Mouse (Mus musculus) hematopoietic stem cell, adult 5-6 weeks (primary cell): Measurements from ENCODE around the gene Ifrd2. TPM values are rescaled to one million over a fixed set of nuclear protein-coding genes. Genes with fewer than 3 reads are reported as not detected.

Experiments used
- ATAC-seq, 2 experiments: fragments of 125-278 bp in 1 of 2; replicated peaks in 1 of 2; 2 replicates each; pipeline ENCODE4 v1.8.0; 2016 to 2017; ENCODE audit warnings: inconsistent platforms in 2 of 2, mild to moderate bottlenecking in 2 of 2, moderate number of reproducible peaks in 2 of 2, low read depth in 1 of 2, moderate TSS enrichment in 1 of 2; ENCODE audit not compliant: low FRiP score in 2 of 2, poor library complexity in 2 of 2, severe bottlenecking in 2 of 2, insufficient read depth in 1 of 2, low TSS enrichment in 1 of 2
- total RNA-seq: library from RNA; stranded (forward); fragments of 172-1452, 232-1000 nt; gene quantifications from 2 replicates; pipeline ENCODE4 v1.2.3, GENCODE M21; 2017

Gene Ifrd2
- total RNA-seq, 1 experiment from 2014 or later = 49.8 TPM

DNA sequence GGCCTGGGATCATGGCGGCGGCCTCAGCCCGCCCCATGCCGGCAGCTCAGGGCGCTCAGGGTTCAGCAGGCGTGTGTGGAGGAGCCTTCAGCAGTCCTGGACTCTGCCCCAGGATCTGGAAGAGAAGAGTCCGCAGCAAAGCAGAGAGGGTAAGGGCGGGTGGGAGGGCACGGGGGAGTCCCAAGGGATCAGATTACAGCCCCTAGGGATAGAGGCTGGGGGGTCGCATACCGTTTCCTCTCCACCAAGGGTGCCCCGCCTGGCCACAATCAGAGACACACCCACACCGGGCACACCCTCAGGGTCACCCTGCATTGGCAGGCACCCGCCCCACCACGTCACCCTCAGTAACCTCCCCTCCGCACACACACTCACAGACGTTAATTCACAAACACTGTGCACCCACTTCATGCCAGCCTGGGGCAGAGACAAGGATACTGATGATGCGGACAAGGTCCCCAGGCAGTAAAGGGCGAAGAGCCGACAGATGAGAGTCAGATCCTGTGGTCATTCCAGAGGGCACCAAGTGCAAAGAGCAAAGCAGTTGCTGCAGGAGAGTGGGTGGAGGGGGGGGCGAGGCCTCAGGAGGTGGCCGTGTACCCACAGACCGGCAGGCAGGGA is 17.7 kb downstream of the Ifrd2 start:
- ATAC-seq = no peak

DNA sequence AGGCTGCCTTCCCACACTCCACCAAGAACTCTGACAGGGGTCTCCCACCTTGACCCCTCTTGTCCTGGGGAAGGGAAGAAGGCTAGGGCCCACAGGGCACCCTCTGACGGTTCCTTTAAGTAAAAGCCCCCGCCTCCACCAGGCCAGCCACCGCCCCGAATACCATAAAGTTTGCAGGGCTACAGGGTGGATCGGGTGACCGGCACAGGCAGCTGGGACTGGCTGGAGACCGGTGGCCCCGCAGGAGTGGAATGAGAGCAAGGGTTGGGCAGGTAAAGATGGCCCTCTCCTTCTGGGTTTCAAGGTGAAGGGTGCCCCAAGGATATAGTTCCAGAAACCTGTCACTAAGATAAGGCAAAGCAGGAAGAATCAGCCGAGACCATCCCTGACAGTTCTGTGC is 19.1 kb downstream of the Ifrd2 start:
- no peak for ATAC-seq

DNA sequence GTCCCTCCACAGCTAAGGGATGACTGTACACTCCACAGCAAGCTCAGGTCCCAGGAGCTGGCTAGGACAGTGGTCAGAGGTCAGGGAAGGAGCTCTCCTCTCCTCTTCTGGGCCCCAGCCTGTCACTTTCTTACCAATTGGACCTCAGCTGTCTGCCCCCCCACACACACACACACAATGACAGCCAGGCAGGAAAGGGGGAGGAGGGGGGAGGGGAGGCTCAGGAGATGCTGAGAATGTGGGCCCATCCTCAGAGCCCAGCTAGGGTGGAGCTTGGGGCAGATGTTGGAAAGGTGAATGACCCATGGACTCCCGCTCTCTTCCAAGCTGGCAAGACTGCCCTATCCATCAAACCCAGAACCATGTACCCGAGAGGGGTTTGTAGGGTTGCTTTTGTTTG is 19.6 kb downstream of the Ifrd2 start:
- ATAC-seq = no peak

DNA sequence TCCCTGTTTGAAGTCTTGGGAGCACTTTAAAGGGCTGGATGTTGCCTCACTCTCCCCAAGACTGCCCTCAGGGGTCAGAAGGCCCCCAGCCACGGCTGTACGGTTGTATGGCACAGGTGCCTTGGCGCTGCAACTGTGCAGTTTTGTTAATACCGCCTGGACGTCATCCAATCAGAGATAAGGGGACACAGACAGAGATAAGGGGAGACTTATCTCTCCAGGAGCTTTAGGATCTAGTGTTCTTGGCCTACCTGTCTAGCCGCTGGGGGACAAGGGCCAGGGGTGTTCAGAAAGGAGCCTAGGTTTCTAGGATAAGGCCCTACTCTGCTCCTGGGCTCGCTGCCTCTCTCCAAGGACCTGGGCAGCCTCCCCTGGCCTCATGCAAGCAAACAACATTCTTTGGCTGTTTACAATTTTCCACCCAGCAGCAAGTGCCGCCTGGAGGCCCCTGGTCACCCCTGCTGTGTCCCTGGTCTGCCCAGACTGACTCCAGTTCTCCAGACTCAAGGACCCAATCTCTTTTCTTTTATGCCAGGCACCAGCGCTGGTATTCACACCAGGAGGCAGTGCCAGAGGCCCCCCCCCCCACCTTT is 20.3 kb downstream of the Ifrd2 start:
- ATAC-seq = no peak

DNA sequence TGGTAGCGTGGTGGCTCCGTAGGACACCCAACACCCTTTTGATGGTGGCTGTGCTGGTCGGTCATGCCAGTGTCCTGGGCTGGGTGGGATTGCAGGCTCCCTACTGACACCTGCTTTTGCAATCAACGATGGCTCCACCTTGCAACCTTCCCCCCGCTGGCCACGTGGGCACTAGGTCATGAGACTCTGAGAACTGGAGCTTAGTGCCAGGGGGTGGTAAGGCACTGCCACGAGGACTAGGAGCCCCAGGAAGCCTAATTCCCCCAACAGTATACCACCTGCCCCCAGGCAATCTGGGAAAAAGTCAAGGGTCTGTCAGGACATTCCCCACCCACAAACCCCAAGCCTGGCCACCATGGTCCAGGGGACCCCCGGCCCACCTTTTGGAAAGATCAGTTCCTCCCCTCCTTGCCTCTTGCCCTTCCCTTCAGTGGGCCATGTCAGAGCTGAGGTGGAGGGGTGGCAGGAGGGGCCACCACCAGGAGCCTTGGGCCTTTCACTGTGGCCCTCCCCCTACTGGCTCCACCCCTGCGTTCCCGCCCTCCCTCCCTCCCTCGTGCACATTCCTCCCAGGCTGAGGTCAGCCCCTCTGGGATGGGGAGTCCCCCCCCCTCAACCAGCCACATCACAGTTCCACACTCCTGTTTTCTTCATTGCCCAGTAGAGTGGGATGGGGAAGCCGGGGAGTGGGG is 21.4 kb downstream of the Ifrd2 start, which contains the start of gene Sema3b:
TSS of gene Sema3b (minus strand) at position 489 of the 692 bp plus-strand sequence.
- ATAC-seq = no peak

DNA sequence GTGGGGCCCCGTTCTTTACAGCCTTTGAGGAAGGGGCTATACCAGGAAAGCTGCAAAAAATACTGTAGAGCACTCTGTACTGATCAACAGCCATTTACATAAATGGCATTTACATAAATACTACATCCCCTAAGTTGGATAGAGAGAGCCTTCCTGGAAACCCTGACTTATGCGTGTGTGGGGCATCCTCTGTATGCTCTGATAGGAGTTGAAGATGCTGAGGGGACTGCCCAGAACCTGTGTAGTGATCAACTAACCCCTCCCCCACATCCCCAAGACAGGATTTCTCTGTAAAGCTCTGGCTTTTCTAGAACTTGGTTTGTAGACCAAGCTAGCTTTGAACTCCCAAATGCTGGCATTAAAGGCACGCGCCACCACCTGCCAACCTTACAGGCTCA is 22.0 kb downstream of the Ifrd2 start:
- ATAC-seq = no peak

DNA sequence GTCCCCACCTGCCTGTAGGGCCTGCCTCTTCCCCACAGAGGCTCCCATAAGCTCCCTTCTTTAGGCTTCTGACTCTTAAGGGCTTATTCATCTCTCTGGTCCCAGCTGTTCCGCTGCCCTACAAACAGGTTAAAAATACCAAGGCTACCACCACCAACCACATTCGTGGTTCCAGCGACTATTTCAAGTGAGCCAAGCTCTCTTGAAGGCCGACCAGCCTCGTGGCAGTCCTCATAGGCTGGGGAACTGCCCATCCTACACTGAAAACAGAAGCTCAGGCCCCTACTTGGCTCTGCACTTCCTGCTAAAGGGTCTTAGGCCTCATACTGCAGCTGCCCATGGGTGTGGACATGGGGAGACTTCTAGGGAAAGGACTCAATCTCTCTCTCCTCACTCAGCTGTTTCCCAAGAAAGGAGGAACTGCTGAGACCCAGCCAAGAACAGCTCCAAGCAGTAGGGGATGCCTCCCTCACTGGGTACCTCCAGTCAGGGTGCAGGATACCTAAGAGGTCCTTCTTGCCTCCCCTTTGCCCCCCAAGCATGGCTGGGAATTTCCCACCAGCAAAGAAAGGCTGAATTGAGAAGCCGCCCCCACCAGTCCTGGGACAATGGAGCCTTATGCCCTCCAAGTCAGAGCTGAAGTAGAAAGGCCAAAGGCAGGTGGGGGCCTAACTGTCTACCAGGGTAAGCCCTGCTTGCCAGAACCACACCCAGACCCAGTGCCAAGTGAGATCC is 24.2 kb downstream of the Ifrd2 start:
- ATAC-seq = 0 out of 4 replicates have a peak, but pooled peaks have one; percentile 6 to 14

DNA sequence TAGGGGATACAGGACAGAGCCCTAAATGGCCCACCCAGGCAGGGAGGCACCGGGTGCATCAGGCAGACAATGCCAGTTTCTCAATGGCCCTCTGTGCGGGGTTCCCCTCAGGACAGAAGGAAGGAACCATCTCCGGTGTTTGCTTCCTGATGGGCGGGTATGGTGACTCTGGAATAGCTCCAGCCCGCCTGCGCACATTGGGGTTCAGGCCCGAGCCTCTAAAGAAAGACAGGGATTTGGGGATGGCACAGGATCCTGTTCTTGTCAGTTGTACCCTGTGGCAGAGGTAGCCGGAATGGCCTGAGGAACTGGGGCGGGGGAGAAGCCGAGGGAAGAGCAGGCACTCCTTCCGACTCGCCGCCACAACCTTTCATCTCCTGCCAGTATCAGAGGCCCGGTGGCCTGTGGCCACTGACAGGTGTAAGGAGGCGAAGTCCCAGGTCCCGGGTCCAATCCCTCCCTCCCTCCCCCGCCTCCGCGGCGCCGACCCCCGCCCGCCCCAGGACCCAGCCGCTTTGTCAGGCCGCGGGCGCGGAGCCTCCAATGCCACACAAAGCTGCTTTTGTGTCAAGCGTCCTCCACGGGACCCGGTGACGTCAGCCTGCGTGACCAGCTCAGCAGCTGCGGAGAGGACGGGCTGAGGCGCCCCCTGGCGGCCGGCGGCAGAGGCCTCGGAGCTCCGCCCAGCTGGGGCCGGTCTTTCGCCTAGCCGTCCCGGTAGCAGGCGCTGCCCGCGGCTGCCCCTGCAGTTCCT is 24.9 kb downstream of the Ifrd2 start:
- ATAC-seq = peak; percentile 85 to 92

DNA sequence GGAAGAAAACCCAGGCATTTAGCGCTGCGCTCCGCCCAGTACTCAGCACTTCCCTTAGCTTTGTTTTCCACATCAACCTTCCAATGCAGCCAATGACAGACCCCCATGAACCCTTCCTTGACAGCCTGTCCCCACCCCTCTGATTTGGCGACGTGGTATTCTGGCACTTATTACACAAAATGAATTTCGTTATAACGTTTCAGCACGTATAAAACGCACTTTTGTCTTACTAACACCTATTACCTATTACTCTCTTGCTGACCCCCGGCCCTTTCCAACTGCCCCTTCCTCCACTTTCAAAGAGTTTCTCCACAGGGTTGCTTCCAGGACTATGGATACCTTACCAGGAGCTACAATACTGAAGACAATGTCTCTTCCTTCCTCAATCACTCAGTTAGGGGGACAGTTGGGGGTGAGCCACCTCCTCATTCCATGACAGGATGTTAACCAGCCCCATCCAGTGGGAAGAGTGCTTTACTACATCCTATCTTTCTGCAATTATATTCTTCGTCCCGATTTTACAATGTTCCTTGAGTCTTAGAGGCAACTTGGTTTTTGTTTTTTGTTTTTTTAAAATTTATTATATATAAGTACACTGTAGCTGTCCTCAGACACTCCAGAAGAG is 25.6 kb downstream of the Ifrd2 start:
- no peak for ATAC-seq

DNA sequence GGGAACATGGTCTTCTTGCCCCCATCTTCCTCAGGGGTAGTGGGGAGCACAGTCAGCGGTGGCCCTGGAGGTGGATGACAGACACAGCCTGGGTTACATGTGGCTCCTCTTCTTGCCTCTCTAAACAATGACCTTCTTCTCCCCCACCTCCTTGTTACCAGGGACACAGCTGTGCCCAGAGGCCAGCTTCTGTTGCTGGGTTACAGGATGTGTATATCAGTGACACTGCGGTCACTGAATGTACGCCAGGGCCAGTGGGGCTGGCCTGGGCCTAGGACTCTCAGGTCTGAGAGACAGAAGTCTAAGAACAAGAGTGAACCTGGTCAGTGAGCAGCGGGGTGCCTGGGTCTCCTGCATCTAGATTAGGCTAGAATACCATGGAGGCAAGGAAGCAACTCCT is 27.6 kb downstream of the Ifrd2 start:
- no peak for ATAC-seq

DNA sequence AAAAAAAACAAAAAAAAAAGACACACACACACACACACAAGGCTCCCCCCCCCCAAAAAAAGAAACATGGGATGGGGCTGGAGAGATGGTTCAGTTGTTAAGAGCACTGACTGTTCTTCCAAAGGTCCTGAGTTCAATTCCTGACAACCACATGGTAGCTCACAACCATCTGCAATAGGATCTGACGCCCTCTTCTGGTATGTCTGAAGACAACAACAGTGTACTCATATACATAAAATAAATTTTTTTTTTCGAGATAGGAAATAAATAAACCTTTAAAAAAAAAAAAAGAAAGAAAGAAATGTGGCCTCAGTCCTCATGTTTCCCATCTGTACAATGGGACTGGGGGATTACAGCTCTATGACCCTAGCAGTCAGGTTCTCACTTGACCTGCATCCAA is 30.0 kb downstream of the Ifrd2 start:
- ATAC-seq = no peak

DNA sequence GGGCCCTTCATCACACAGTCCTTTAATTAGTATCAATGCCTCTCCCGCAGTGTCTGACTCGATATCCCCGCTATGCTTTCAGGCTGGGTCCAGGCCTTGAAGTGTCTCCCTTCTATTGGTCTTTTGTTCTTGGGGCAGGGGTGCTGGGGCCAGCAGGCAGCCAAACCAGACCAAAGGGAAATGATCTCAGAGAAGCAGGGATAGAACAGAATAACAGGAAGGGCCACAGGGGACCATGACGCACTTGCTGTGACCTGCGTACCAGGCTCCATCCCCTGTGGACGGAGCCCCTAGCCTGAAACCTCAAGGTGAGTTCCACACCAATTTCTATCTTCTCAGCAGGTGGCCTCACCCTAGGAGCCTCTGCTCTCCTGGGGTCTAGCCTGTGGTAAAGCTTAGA is 30.7 kb downstream of the Ifrd2 start:
- no peak for ATAC-seq

DNA sequence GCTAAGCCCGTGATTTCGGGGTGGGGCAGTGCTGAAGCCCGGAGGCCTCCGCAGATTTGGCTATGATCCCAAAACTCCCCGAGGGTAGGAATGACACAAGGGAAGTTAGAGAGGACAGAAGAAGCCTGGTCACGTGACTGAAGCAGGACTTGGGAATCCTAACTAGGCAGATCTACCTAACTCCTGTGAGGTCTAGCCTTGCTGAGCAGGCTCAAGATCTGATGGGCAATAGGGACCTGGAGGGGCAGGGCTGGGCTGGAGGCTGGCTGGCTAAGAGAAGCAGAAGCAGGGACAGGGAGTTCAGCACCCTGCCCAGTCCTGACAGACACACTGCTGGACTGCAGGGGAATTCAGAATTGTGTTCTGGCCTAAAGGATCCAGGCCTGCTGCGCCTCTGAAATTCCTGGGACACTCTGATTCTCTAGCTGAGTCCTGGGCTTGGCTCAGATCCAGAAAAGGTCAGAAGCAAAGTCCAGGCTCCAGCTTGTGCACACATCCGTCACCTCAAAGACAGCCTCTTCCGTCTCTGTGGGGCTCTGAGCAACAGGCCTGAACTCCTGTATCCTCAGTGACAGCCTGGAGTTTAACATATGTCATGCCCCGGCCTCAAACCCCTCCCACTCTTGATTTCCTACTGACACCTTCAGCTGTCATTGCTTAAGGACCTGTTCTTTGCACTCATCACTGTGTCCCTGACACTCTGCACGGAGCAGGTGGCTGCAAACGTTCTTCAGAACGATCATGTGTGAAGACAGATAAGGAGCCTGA is 31.5 kb downstream of the Ifrd2 start:
- no peak for ATAC-seq

DNA sequence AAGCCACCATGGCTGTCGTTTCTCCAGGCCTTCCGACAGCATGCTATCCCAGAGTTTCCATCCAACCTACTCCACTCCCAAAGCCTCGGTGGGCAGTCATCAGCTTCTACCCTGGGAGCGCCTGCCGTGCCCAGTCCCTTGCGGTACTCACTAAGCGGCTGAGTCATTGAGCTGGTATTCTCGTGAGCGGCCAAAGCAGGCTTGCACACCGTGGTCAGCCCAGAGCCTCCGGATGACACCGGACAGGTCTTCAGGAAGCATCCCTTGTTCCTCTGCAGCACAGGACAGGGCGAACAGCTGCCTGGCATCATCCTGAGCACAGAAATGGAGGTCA is 32.1 kb downstream of the Ifrd2 start:
- ATAC-seq = no peak

DNA sequence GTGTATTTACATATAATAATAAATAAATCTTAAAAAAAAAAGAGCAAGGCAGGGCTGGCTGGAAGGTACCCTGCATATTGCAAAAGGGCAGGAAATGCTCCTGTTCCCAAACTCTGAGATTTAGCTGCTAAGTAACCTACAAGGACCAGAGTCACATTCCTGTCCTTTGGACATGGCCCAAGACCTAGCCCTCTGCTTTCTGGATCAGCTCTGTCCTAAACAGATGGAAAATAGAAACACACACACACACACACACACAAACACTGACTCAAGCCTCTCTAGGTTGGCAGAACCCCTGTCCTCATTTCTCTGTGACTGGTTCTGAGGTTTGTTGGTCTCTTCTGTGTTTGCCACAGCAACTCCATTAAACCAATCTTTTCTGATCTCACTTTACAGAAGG is 33.5 kb downstream of the Ifrd2 start:
- no peak for ATAC-seq

DNA sequence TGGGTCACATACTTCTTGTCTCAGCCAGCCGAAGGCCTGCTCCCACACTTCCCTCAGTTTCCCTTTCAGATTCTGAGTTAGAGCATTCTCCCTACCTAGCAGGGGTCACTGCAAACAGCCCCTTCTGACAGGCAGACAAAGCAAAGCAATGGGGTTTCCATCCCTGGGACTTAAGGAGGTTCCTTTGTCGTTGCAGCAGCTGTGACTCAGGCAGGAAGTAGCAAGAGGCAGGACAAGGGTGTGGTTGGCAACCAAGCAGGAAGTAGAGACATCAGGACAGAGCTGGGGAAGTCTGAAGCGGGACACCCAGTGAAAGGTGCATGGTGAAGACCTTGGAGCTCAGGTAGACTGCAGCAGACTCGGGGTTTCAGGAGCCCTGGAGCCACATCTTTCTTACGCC is 37.1 kb downstream of the Ifrd2 start:
- peak; percentile 44 to 54; a peak in 3 of 4 replicates for ATAC-seq

DNA sequence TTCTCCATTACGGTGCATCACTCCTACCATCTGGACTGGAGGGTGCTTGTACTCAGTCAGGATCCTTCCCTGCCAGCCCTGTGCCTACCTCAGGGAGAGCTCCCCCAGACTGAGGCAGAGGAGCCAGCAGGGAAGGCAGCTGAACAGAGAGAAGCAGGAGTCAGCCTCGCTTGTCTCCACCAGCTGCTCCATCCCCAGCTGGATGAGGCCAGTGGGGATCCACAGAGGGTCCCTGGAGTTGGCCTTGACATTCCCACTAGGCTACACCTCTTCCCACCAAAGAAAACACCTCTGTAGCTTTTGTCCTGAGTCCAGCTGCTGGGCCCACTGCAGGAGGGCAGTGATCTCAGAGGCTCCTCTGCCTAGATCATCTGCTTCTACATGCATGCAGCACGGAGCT is 37.5 kb downstream of the Ifrd2 start:
- ATAC-seq = no peak
